Mouse (Mus musculus) midbrain, postnatal 0 days (tissue): ENCODE data around the gene AC134908.4. TPM values are rescaled to one million over a fixed set of nuclear protein-coding genes. Genes with fewer than 3 reads are reported as not detected.

ENCODE experiments used
- ATAC-seq: fragments of 200-750 bp; cut with Nextera tagmentation; 2 replicates; pipeline ENCODE4 v1.8.0; 2017; ENCODE audit warnings: moderate number of reproducible peaks, mild to moderate bottlenecking, moderate TSS enrichment, moderate library complexity; ENCODE audit not compliant: low FRiP score
- DNase-seq: peaks from one replicate; pipeline ENCODE4 v3.0.0-alpha.2; 2015; ENCODE audit warnings: low spot score
- H3K27ac ChIP-seq: fragments of 300-500 bp; sonication (generic); 2 replicates; pipeline ENCODE4 v1.5.1; 2014; ENCODE audit warnings: low read depth, mild to moderate bottlenecking, low read length, mixed read lengths
- H3K27me3 ChIP-seq: fragments of 300-500 bp; sonication (generic); 2 replicates; pipeline ENCODE4 v1.6.1; 2014; ENCODE audit warnings: low read length, control low read depth, mixed read lengths; ENCODE audit not compliant: insufficient read depth
- H3K36me3 ChIP-seq: fragments of 300-500 bp; sonication (generic); 2 replicates; pipeline ENCODE4 v1.6.1; 2014; ENCODE audit warnings: low read length, control low read depth, mixed read lengths; ENCODE audit not compliant: insufficient read depth
- H3K4me1 ChIP-seq: fragments of 300-500 bp; sonication (generic); 2 replicates; pipeline ENCODE4 v1.6.1; 2014; ENCODE audit warnings: mild to moderate bottlenecking, control low read depth, antibody characterized with exemption, low read length, mixed read lengths; ENCODE audit not compliant: insufficient read depth
- H3K4me2 ChIP-seq: fragments of 300-500 bp; sonication (generic); 2 replicates; pipeline ENCODE4 v1.6.1; 2014; ENCODE audit warnings: low read depth, mild to moderate bottlenecking, low read length, mixed read lengths; ENCODE audit not compliant: poor library complexity, severe bottlenecking
- H3K4me3 ChIP-seq: fragments of 300-500 bp; sonication (generic); 2 replicates; pipeline ENCODE4 v1.5.1; 2014; ENCODE audit warnings: low read depth, mild to moderate bottlenecking, low read length, moderate library complexity
- H3K9ac ChIP-seq: fragments of 300-500 bp; sonication (generic); replicated peaks from 2 replicates; pipeline ENCODE4 v1.6.1; 2014; ENCODE audit warnings: mild to moderate bottlenecking, low read length, moderate library complexity, mixed read lengths; ENCODE audit not compliant: poor library complexity, severe bottlenecking
- H3K9me3 ChIP-seq: fragments of 300-500 bp; sonication (generic); 2 replicates; pipeline ENCODE4 v1.6.1; 2016; ENCODE audit warnings: low read length, control low read depth
- CTCF ChIP-seq: IDR thresholded peaks from 2 replicates; pipeline ENCODE4 v1.5.1; 2016; ENCODE audit warnings: antibody characterized with exemption, mild to moderate bottlenecking
- WGBS: fragments of 180-500 bp; shearing (Covaris S2); extraction: QIAGEN DNeasy Blood & Tissue Kit; methylation state at CpG from one replicate; pipeline ENCODE4 v1.1.7; 2014; 5-methylcytosine and 5-hydroxymethylcytosine counted together
- polyA plus RNA-seq: library from polyadenylated mRNA; unstranded; fragments of >200 nt; fragmentation: Nextera tagmentation; extraction: Ambion mirVana; gene quantifications from 2 replicates; pipeline ENCODE4 v1.2.1, GENCODE M21; 2015
- total RNA-seq: library from RNA; depleted of rRNA; stranded (reverse); fragments of >200 nt; gene quantifications from 2 replicates; pipeline ENCODE4 v1.2.3, GENCODE M21; 2014

Gene AC134908.4
- total and polyA plus RNA-seq, 2 experiments from 2014 or later: 0.89 TPM; not detected in 1

DNA sequence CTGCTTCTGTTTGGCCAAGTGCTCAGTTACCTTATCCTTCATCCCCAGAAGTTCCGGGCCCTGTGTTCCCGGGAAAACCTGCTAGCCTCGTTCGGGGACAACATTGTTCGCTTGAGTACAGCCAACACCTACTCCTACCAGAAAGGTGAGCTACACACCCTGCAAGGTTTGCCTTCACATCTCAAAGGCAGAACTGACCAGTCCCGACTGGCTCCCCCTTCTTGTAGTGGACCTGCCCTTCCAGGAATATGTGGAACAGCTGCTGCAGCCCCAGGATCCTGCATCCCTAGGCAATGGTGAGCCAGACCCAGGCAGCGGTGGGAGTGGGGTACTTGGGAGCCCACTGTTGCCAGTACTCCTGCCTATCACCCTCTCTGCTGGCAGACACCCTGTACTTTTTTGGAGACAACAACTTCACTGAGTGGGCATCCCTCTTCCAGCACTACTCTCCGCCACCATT lies 34.1 kb upstream of the AC134908.4 start:
- Histone ChIP-seq H3K9ac (peak overlapping the region; percentile 78), H3K4me2 (peak overlapping the region; percentile 72), H3K36me3 (peaks cover 37% of the 10 kb centered on the region), H3K27me3 (no peaks in the 10 kb centered on the region), H3K27ac (peak overlapping the region; percentile 95), H3K4me1 (peaks cover 28% of the 10 kb centered on the region), H3K4me3 (peak overlapping the region; percentile 55), H3K9me3 (no peaks in the 10 kb centered on the region)
- ATAC-seq (no peak), DNase-seq (no peak)
- TF ChIP-seq CTCF: no peak
- WGBS: 47% methylated on average over 8 of the region's 8 CpGs

DNA sequence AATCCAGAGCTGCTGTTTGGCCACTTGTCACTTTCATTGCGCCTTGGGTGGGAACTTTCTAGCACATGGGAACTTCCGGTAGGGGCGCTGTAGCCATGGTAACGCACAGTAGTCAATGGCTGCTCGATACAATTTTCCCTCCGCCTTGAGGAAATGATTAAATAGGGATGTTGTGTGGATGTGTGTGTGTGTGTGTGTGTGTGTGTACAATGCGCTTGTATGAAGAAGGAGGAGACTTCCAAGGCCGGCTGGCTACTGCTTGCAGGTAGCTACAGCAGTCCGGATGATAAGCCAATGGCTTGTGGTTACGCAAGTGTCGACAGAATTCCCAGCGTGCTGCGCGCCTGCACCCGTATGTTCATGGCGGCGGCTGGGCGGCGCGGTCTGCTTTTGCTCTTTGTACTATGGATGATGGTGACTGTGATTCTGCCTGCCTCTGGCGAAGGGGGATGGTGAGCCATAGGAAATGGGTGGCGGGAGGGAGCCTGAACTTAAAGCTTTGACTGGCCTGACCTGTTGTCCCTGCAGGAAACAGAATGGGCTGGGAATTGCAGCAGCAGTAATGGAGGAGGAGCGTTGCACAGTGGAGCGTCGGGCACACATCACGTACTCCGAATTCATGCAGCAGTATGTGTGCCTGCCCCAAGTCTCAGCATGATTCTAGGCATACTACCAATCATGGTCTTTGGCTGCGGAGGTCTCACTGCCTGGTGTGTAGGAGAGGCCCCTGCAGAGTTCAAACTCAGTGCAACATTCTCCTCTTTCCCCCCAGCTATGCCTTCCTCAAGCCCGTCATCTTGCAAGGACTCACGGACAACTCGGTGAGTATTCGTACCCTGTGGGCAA lies 33.5 kb upstream of the AC134908.4 start, which contains the start of gene Jmjd8:
Jmjd8 (plus strand) TSS at position 156 of the 846 bp plus-strand sequence.
- peaks cover 28% of the 10 kb centered on the region for H3K4me1 ChIP-seq
- WGBS: 1% methylated on average over 32 of the region's 32 CpGs

DNA sequence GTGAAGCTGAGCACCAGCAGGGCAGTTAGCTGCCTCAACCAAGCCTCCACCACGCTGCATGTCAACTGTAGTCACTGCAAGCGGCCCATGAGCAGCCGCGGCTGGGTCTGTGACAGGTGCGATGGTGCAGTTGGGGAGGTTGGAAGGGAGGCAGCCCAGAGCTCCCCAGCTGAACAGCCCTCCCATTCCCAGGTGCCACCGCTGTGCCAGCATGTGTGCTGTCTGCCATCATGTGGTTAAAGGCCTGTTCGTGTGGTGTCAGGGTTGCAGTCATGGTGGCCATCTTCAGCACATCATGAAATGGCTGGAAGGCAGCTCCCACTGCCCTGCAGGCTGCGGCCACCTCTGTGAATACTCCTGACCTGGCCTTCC lies 32.8 kb upstream of the AC134908.4 start:
- peak overlapping the region; percentile 95 for H3K27ac ChIP-seq
- peak overlapping the region; percentile 72 for H3K4me2 ChIP-seq
- ATAC-seq: no peak
- no peak for DNase-seq
- H3K36me3 ChIP-seq: peaks cover 37% of the 10 kb centered on the region
- WGBS: 83% methylated on average over 8 of the region's 8 CpGs
- H3K4me1 ChIP-seq: peaks cover 29% of the 10 kb centered on the region
- no peak for TF ChIP-seq CTCF
- peak overlapping the region; percentile 55 for H3K4me3 ChIP-seq
- H3K27me3 ChIP-seq: no peaks in the 10 kb centered on the region
- no peaks in the 10 kb centered on the region for H3K9me3 ChIP-seq
- peak overlapping the region; percentile 78; the same call in 1 of the 2 replicates for H3K9ac ChIP-seq

More for the DNA sequence above, 33.5 kb upstream of the AC134908.4 start, which contains the start of gene Jmjd8:
- TF ChIP-seq CTCF: peak; percentile 79
- H3K9me3 ChIP-seq: no peaks in the 10 kb centered on the region
- H3K27ac ChIP-seq: peak within 1 kb of the TSS; percentile 95
- H3K36me3 ChIP-seq: peaks cover 37% of the 10 kb centered on the region
- peak; percentile 58 for ATAC-seq
- no peaks in the 10 kb centered on the region for H3K27me3 ChIP-seq
- H3K9ac ChIP-seq: peak within 1 kb of the TSS; percentile 78
- peak; percentile 95 for DNase-seq
- peak within 1 kb of the TSS; percentile 55 for H3K4me3 ChIP-seq
- peak within 1 kb of the TSS; percentile 72 for H3K4me2 ChIP-seq

- Histone ChIP-seq H3K27me3 (no peaks in the 10 kb centered on the region), H3K4me2 (no peak overlapping the region), H3K4me3 (no peak overlapping the region), H3K9me3 (no peaks in the 10 kb centered on the region), H3K4me1 (peaks cover 29% of the 10 kb centered on the region), H3K27ac (no peak overlapping the region), H3K36me3 (peaks cover 37% of the 10 kb centered on the region), H3K9ac (0 out of 2 replicates have a peak overlapping the region, but pooled peaks have one; percentile 78)
- ATAC-seq (no peak), DNase-seq (no peak)
- no peak for TF ChIP-seq CTCF
- 94% methylated on average over 22 of the region's 22 CpGs for WGBS
Measured at GRCm38 (mm10) chr17:25827546-25828222, 32.2 kb upstream of the AC134908.4 start.

GRCm38 (mm10) chr17:25827011-25827410 lies 31.6 kb upstream of the AC134908.4 start:
- Histone ChIP-seq H3K9ac (0 out of 2 replicates have a peak overlapping the region, but pooled peaks have one; percentile 19), H3K27me3 (no peaks in the 10 kb centered on the region), H3K4me1 (peaks cover 29% of the 10 kb centered on the region), H3K36me3 (peaks cover 37% of the 10 kb centered on the region), H3K4me3 (no peak overlapping the region), H3K27ac (no peak overlapping the region), H3K4me2 (no peak overlapping the region), H3K9me3 (no peaks in the 10 kb centered on the region)
- 95% methylated on average over 13 of the region's 13 CpGs for WGBS
- TF ChIP-seq CTCF: no peak
- ATAC-seq: no peak
- no peak for DNase-seq
